Mouse (Mus musculus) heart, postnatal 0 days (tissue): ENCODE results near the gene Dcaf11.

Experiments
- CTCF ChIP-seq: IDR thresholded peaks from 2 replicates; pipeline ENCODE4 v1.5.1; 2016; ENCODE audit warnings: antibody characterized with exemption, control low read depth, low read depth
- EP300 ChIP-seq: IDR thresholded peaks from 2 replicates; pipeline ENCODE4 v1.6.1; 2016; ENCODE audit warnings: antibody characterized with exemption, low read depth

DNA sequence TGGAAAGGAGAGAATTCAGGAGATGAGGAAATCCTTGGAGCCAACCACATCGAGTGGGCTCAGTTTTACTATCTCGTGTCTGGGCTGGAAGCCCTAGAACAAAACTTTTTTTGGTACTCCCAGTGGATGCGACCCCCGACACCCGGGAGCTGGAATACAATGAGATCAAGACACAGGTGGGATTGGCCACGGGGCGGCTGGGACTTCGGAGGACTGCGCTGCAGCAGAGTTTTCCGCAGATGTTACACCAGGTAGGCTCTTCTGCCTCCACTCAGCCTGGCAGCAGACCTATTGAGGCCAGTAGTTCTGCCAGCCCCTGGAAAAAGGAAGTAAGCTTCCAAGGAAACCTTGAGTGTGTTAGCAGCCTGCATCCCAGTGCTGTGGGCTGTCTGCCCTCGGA is 3.4 kb downstream of the Dcaf11 start:
- TF ChIP-seq CTCF, result no peak
- no peak for TF ChIP-seq EP300
